Mouse (Mus musculus) megakaryocyte, adult 5-6 weeks (primary cell): ENCODE measurements around the gene Wdr18. TPM values are rescaled to one million over a fixed set of nuclear protein-coding genes. Genes with fewer than 3 reads are reported as not detected.
"Not testable (repeated sequence)": the region's sequence is repeated elsewhere in the genome, so short reads cannot be mapped to it uniquely, and the experiment has no call there.

Experiments
- ATAC-seq: 2 replicates; pipeline ENCODE4 v1.8.0; 2016; ENCODE audit warnings: mild to moderate bottlenecking, inconsistent platforms; ENCODE audit not compliant: poor library complexity, severe bottlenecking
- total RNA-seq, 2 experiments: library from RNA; stranded (forward) in 1 of 2; stranded (reverse) in 1 of 2; fragments of 153-499, 151-499 nt in 1 of 2; fragments of 221-1000, 200-1000 nt in 1 of 2; gene quantifications; 2 replicates each; pipeline versions ENCODE4 v1.2.3 to v1.2.4; 2015 to 2017

The Wdr18 gene
- total RNA-seq, 2 experiments from 2014 or later = 7.8 to 15.7 TPM

GRCm38 (mm10) chr10:79943471-79943901, 16.5 kb upstream of the Wdr18 start:
- no peak for ATAC-seq

DNA sequence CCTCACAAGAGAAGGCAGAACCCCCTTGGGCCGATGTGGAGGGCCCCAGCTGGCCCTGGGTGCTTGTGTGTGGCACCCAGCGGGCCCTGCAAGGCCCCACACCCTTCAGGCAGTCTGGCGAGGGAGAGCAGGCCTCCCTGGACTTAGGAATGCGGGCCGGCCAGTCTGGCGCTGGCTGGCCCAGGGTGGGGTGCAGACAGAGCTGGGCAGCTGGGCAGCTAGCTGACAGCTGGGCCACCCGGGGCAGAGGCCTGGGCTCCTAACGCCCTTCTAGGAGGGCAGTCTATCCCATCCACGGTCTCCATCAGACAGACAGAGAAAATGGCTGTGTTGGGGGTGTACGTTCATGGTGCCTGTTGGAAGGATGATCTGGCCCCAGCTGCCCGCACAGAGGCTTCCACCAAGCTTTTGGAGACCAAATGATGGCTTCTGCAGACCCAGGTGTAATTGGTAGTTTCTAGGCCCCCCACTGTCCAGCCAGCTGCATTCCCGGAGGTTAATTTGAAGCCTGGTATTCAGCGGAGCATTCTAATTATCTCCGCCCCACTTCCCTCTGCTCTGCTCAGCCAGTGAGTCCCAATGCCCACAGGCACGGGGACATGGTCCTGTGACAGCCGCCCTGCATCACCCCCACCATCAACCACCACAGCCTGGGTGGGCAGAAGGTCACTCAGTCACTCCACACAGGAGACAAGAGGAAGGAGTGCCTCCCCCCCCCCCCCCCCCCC, 14.3 kb upstream of the Wdr18 start:
- ATAC-seq = no peak

GRCm38 (mm10) chr10:79946752-79947322, 13.1 kb upstream of the Wdr18 start:
- peak; percentile 56 for ATAC-seq

- ATAC-seq = no peak
Observed at GRCm38 (mm10) chr10:79947502-79947901, 12.4 kb upstream of the Wdr18 start.

- no peak for ATAC-seq
Observed at GRCm38 (mm10) chr10:79949873-79950272, 10.1 kb upstream of the Wdr18 start.

GRCm38 (mm10) chr10:79950661-79951060, 9.3 kb upstream of the Wdr18 start:
- no peak for ATAC-seq

DNA sequence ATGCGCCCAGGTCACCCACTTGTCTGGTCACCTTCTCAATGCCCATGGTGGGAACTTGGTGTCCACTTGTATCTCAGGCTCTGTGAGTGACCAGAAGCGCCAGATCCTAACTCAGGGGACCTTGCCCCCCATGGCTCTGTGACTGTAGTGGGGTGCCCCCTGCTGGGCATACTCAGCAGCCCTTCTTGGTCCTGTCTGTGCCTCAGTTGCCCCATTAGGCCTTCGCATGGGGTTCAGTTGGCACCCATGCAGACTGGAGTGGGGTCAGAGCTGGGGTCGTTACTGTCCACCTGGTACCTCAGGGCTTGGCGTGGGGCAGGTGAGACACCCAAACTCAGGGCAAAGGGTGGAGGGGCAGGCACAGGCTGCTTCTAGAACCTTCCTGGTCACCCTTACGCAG, 6.0 kb upstream of the Wdr18 start:
- ATAC-seq = no peak

DNA sequence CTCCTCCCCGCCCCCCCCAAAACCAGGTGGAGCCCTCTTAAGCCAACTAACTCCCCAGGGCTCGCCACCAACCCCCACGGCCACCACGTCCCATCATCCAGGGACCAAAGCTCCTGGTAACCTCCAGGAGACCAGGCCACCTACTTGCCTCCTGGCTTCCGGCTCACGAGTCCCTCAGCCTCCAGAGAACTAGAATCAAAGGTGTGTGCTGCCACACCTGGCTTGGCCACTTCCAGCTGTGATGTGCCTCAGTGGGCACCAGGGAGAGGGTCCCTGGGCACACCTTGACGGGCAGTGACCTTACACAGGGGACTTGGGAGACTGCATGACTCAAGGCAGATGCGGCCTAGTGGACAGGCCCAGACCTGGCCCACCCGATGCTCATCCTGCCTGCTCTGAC, 4.3 kb upstream of the Wdr18 start:
- no peak for ATAC-seq

DNA sequence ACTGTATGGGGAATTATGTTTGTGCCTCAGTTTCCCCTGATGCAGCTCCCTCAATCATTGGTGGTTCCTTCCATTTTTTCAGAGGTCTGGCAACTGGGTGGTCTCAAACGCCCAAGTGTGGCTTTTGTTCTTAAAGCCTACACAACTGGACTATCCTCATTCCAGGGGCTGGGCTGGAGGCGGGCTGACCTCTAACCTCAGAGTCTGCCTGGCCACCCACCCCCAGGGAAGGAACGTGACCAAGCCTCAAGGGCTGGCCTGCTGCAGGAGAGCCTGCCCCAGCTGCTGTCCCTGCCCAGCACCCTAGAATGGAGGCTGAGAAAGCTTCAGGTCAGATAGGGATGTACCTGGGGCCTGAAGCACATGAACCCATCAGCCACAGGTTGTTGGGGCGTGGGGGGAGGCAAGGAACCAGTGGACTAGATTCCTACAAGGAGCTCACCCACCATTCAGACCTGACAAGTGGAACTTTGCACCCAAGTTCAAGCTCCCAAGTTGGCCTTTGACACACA, 3.3 kb upstream of the Wdr18 start:
- ATAC-seq = no peak

GRCm38 (mm10) chr10:79958140-79958816, 1.7 kb upstream of the Wdr18 start:
- peak; percentile 68 for ATAC-seq

DNA sequence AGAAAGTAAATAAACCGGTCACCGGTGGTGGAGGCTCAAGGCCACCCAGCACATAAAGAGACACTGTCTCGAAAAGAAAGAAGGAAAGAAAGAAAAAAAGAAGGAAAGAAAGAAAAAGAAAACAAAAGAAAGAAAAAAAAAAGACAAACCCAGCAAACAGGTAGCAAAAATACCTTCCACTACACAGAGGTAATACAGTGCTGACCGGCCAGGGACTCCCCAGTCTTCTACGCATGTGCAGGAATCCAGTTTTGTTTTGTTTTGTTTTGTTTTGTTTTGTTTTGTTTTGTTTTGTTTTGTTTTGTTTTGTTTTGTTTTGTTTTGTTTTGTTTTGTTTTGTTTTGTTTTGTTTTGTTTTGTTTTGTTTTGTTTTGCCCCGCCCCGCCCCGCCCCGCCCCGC, 540 bp upstream of the Wdr18 start:
- not testable (repeated sequence) for ATAC-seq

DNA sequence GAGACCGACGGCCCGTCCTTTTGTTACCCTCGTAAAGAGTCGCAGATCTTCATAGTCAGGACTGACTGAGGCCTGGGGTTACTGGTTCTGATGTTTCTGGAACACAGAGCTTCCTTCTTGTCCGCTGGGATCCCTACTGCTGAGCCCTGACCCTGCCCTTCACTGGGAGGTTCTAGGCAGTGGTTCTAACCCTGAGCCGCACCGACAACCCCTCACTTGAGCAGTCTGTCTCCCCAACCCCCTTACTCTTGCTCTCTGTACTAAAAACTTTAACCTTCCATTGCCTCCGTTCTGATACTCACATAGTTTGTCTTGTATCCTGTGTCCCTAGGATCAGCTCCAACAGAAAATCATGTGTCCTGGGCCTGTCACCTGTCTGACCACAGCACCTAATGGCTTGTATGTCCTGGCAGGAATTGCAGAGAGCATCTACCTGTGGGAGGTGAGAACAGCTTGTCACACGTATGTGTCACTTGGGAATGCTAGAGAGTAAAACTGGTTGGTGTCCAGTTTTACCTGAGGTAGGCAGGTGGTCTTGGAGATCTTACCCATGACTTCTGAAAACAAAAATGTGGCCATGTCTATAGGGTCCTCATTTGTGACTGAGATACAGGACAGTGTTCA, 831 bp downstream of the Wdr18 start:
- ATAC-seq = no peak

DNA sequence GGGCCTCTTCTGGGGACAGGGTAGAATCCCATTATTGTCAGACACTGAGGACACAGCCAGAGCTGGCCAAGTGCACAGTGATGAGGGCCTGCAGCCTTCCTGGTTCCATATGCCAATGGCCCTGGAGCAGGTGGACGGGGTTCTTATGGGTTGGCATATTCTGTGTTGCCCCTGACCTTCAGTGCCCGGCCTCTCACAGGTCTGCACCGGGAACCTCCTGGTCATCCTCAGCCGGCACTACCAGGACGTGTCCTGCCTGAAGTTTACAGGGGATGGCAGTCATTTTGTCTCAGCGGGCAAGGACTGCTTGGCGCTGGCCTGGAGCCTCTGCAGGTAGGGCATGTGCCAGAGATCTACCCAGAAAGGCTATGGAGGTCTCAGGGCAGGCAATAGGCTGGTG, 4.8 kb downstream of the Wdr18 start:
- no peak for ATAC-seq

DNA sequence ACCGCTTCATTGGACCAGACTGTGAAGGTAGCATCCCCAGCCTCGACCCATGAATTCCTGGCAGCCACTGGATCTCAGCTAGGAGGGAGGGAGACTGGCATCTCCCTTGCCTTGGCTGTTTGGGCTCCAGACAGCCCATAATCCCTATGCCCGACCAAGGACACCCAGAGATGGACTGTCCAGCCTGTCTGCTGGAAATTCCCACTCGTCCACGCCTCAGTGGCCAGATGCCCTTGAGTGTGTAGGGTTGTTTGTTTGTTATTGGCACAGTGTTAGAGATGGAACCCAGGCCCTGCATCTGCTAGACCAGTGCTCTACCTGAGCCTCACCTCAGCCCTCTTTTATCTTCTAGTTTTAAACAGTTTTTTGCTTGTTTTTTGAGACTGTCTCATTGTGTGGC, 5.4 kb downstream of the Wdr18 start:
- ATAC-seq = no peak

DNA sequence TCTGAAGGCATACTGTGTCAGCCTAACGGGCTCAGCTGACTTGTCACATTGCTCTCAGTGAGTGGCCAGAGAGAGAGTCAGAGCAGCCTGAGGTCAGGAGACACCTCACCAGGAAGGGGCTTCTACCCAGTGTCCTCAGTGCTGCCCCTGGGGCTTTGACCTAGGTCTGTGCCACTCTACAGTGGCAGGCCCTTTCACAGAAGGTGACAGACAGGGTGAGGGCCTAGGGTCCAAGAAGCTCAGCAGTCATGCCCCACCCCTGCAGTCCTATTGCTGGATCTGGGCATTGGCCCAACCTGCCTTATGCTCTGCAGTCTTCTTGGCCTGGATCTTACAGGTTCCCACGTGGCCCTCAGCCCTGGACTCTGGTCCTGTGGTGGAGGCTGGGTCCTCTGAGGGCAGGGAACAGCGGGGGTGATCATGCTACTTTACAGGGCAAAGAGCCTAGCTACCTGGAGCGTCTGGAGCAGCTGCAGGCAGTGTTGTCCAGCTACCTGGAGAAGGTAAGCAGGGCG, 7.0 kb downstream of the Wdr18 start:
- ATAC-seq = no peak

GRCm38 (mm10) chr10:79968181-79968580, 8.2 kb downstream of the Wdr18 start:
- ATAC-seq = no peak

DNA sequence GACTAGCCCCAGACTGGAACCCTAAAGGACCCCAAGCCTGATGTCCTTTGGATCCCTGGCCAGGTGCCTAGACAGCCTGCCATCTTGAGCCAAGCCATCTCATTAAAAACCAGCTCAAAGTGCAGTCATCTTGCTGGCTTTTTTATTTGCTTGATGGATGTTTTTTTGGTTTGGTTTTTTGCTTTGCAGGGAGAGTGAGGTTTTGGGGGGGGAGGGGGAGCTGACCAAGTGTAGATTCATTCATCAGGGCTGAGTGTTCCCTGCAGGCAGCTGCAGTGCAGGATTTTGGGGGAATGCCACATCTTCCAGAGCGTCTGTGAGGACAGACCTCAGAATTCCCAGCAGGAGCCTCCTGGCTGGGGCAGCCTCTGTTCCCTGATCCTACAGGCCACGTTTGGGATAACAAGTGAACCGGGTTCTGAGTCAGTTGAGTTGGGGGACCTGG, 9.2 kb downstream of the Wdr18 start:
- ATAC-seq = no peak

GRCm38 (mm10) chr10:79970415-79971182, 10.6 kb downstream of the Wdr18 start, which contains the start of gene Grin3b:
Gene Grin3b (plus strand): TSS chr10:79970715.
- ATAC-seq = no peak

GRCm38 (mm10) chr10:79971183-79971497, 11.2 kb downstream of the Wdr18 start:
- no peak for ATAC-seq

- no peak for ATAC-seq
Observed at GRCm38 (mm10) chr10:79972831-79973230, 12.9 kb downstream of the Wdr18 start.
